Mouse (Mus musculus): ENCODE measurements around the gene Larp6. TPM values are rescaled to one million over a fixed set of nuclear protein-coding genes. Genes with fewer than 3 reads are reported as not detected.

The Larp6 gene
- total RNA-seq (2014; fragmentation: Nextera tagmentation): not detected in 2 replicates
- total RNA-seq (2017): not detected in 2 replicates

DNA sequence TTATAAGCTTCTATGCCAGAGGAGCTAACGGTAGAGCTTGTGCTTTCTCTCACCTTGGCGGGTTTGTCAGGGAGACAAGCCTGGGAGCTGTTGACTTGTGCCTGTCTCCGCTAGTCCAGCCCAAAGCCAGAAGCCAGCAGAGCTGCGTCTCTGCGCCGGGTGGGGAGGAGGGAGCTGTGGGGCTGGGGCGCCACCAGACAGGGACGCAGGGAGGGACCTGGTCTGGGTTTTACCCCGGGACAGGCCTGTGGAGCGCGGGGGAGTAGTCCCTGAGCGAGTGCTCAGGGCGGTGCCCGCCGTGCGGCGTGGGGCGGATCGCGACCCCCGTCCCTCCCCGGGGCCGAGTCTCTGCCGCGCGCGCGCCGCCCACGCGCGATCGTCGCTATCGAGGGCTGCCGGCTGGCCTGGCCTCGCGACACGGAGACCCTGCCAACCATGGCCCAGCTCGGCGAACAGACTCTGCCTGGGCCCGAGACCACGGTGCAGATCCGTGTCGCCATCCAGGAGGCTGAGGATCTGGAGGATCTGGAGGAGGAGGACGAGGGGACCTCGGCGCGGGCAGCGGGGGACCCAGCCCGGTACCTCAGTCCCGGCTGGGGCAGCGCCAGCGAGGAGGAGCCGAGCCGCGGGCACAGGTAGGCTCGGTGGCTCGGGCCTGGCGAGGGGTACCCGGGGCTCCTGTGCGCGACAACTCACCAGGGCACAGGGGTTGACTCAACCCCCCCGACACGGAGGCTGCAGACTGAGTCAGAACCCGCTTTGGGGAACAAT is at the start of gene Larp6:
Gene Larp6 (plus strand): TSS at position 219 of the 771 bp plus-strand sequence.
- ATAC-seq (replicated peaks; ENCODE audit: poor library complexity, severe bottlenecking): no peak

DNA sequence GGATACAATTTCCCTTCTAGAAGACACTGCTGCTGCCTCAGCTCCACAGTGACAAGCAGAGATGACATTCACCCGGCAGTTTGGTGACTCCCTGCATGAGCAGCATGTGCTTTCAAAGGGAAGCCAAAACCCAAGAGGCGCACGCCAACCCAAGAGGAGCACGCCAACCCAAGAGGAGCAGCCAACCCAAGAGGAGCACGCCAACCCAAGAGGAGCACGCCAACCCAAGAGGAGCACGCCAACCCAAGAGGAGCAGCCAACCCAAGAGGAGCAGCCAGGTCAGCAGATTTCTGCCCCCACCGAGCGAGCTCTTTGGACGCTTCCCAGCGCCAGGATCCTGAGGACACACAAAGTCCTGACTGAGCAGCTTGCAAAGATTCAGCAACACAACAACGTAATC is 48.4 kb upstream of the Larp6 start:
- no peak for ATAC-seq (replicated peaks; ENCODE audit: poor library complexity, severe bottlenecking)

DNA sequence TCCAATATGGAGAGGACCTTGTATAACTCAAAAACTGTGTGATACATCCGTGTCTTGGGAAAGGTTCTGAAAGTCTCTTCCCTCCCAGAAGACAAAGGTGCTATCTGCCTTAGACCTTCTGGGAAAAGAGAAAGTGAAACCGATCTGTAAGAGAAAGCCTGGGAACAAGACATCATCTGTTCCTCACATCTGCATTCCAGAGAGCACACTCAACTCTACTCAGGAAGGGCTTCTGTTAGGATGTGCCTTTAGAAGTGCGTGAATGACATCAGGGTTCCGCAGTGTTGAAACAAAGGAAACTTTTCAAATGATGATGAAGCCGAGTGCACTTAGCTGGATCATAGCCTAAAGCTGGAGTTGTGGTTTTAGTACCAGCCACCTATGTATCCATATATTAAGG is 47.9 kb upstream of the Larp6 start:
- ATAC-seq (replicated peaks; ENCODE audit: poor library complexity, severe bottlenecking): no peak

DNA sequence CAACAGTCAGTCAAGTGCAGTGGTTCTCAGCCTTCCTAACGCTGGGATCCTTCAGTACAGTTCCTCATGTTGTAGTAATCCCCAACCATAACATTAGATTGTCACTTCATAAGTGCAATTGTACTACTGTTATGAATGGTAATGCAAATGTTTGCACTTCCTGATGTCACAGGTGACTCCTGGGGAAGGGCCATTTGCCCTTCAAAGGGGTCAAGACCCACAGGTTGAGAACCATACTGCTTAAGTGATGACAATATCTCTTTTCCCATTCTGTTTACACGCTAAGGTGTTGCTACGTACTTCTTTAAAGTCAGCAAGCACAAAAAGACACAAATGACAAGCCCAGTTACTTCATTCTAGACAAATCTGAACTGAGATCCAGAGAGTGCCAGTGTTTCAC is 47.3 kb upstream of the Larp6 start:
- ATAC-seq (replicated peaks; ENCODE audit: poor library complexity, severe bottlenecking): no peak

DNA sequence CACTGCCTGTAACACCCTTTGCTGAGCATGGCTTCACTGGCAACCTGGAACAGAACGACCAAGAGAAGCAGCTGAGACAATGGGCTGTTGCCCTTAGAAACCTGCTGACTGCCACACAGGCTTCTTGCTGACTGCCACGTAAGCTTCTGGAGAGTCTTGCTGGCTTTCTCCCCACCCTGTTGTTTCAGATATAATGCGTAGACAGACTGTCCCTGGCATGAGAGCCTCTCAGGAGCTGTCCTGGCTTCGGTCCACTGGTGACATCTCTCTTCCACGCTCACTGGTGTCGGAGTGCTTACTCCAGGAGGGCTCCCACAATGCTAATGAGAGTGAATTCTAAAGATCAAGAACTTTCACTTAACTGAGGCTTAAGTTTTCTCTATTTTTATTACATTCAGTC is 43.9 kb upstream of the Larp6 start:
- ATAC-seq (replicated peaks; ENCODE audit: poor library complexity, severe bottlenecking): no peak

DNA sequence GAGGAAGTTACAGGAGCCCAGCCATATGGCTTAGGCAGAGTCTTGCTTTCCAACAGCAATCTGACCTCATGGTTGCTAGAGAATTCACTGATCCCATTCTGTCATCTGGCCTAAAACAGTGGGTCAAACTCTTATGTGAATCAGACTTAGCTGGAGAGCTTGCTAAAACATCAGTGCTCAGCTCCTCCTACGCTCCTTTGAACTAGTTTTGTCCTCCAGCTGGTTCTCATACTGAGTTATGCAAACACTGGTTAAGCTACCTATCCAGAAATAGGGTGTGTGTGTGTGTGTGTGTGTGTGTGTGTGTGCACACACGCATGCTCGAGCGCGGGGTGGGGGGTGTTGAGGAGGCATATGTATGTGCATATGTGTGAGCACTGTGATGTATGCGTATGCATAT is 40.2 kb upstream of the Larp6 start:
- ATAC-seq (replicated peaks; ENCODE audit: poor library complexity, severe bottlenecking): no peak

DNA sequence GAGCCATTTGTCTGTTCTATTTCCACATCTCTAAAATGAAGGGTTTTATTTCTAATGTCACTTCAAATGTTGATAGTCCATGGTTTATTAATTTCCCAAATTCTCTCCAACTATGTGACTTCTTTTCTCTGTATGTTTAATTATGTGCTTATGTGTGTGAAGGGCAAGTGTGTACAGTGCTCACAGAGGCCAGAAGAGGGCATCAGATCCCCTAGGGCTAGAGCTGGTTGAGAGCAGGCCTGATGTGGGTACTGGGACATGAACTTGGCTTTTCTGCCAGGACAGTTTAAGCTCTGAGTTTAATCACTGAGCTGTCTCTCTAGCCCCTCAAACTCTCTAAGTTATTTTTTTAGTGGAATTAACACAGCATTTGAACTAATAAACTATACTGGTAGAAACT is 38.0 kb upstream of the Larp6 start:
- no peak for ATAC-seq (replicated peaks; ENCODE audit: poor library complexity, severe bottlenecking)

DNA sequence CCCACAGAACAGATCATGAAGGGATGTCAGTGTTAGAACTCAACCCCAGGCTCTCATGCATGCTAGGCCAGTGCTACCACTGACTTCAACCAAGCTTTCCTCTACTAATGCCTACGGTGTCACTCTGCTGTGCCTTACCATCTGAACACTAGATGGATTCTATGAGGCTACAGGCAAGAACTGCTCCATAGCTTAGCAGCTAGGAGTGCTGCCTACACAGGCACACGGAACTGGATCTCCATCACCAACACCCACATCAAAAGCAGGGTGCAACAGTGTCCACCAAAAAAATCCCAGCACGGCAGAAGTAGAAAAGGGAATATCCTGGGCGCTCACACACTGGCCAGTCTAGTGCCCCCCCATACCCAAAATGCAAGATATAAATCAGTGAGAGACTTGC is 36.4 kb upstream of the Larp6 start:
- no peak for ATAC-seq (replicated peaks; ENCODE audit: poor library complexity, severe bottlenecking)

DNA sequence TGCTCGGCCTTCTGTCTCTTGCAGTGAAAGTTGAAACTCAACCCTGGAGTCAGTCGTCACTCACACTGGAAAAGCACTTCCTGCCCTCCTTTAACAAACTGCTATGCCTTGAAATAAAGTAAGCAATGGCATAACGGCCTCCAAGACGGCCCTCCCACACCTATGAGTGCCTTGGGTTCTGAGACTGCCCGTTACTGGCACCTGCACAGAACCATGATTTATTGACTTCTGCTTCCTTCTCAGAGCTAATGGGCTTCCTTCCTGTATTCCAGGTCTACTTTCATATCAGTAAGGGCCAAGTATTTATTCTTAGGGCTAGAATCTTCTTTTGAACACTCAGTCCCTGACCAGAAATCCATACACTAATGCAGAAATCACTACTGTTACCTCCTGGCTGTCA is 33.9 kb upstream of the Larp6 start:
- ATAC-seq (replicated peaks; ENCODE audit: poor library complexity, severe bottlenecking): no peak

DNA sequence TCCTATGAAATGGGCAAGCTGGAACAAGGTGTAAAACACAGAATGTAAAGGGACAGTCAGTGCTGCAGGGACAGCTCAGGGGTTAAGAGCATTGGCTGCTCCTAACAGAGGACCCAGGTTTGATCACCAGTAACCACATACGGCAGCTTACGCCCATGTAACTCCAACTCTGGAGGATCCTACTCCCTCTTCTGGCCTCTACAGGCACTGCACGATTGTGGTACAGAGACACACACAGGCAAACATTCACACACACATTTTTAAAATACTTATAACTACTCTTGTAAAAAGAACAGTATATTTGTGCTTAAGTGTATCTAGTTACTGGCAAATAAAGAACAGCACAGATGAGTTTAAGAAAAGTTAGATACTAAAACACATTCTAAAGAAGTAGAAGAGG is 31.8 kb upstream of the Larp6 start:
- no peak for ATAC-seq (replicated peaks; ENCODE audit: poor library complexity, severe bottlenecking)

DNA sequence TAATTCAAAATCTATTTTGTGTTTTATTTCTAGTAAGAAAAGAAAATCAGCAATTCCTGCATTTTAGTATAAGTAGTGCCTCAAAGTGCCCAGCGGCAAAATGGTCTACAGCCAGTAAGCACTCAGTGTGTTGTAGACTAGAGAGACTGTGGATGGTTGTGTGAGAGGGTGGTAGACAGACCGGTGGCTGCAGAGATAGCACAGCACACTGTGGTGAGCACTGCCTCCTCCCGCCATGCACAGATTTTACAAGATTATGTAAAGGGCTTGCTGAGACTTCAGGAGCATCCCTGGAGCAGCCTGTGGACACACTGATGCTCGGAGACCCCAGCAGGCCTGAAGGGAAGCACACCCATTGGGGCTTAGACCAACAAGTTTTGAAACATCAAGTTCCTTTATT is 30.0 kb upstream of the Larp6 start:
- no peak for ATAC-seq (replicated peaks; ENCODE audit: poor library complexity, severe bottlenecking)

DNA sequence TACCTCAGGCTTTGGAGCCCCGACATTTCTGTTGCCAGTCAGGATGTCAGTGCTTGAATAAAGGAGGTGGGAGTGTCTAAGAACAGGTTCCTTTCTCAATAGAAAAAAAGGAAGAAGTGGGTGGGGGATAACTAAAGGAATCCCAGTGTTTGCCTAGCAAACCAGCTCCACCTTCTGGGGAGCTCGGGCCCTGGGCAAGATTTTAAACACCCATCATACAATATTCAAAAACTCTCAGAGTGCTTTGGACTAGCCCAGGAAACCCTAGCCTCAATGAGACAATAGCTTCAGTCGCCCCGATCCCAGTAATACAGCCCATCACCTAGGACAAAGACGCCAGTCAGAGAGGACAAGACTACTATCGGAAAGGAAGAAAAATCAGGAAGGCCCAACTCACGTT is 25.4 kb upstream of the Larp6 start:
- ATAC-seq (replicated peaks; ENCODE audit: poor library complexity, severe bottlenecking): peak; percentile 56; the same call in 1 of the 2 replicates

DNA sequence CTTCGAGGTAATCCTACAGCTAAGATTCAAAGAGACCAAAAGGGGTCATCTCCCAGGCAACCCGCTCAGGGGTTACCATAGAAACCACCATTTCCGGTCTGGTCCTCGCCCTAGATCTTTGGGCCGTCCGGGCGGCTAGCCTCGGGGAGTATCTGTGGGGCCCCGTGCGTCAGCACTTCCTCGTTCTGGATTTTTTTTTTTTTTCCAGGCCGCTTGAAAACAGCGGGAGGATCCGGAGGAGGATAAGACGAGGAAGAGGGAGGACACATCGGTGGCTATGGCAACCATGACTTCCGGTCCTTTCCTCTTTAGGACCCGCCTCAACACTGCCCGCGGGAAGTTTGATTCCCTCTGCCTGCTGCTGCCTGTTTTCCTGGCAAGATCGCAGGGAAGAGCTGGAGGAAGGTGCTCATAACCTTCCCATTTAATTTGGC is 24.9 kb upstream of the Larp6 start, which contains the start of gene Lrrc49:
Gene Lrrc49 (minus strand): TSS at position 268 of the 434 bp plus-strand sequence.
- ATAC-seq (replicated peaks; ENCODE audit: poor library complexity, severe bottlenecking): peak; percentile 99

DNA sequence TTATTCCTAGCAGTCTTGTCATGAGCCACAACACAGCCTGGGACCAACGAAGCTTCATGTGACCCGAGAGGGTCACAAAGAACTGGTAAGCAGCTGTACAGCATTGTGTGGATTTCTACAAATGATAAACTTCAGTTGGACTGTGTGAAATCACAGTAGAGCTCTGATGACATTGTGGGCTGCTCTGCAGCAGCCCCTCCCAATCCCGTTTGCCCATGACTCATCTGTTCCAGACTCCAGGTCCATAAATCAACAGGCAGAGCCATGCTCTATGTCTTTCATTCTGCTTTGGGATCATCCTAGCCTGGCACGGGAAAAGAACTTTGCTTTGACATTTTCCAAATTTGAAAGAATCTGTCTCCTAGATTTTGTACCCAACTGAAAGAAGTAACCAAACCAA is 20.2 kb upstream of the Larp6 start:
- no peak for ATAC-seq (replicated peaks; ENCODE audit: poor library complexity, severe bottlenecking)

DNA sequence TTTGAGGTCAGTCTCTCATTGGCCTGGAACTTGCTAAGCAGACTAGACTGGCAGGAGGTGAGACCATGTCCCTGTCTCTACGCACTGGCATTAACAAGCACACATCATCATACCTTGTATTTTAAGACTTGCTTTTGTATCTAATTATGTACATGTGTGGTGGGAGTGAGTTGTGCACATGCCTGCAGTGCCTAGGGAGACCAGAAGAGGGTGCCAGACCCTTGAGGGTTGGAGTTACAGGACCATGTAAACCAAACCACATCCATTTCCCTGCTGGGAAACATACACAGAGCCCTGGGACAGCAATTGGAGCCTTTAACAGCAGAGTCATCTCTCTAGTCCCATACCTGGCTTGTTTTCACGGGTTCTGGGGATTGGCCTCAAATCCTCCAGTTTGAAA is 18.8 kb upstream of the Larp6 start:
- no peak for ATAC-seq (replicated peaks; ENCODE audit: poor library complexity, severe bottlenecking)

DNA sequence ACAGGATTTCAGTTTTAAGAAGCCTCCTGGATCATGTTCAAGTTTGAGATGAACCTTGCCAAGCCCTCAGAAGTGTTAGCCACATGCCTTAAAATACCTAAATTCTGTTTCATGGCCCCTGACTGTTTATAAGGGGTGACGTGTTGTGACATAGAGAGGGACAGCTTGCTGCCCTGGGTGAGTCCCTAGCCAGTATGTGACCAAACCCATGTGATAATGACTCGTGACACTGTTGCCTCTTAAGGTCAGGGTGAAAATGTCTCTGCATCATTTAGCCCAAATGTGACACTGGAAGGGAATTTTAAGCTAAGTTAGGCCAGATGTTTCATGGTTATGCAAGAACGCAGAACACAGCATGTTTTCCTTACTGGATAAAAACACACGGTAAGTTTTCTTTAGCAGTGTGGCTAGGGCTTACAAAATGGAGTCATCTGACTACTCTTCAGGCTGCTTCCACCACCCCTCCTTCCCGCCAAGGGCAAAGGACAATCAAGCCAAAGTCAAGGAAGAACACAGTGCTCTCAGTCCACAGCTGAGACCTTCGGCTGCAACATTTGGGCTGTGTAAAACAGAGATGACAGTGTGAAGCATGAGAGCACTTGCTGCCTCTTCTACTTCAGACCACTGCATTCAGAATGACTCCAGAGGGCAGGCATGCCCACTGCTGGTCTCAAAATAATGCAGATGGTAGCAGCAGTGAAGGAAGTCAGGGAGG is 16.4 kb upstream of the Larp6 start:
- ATAC-seq (replicated peaks; ENCODE audit: poor library complexity, severe bottlenecking): no peak

DNA sequence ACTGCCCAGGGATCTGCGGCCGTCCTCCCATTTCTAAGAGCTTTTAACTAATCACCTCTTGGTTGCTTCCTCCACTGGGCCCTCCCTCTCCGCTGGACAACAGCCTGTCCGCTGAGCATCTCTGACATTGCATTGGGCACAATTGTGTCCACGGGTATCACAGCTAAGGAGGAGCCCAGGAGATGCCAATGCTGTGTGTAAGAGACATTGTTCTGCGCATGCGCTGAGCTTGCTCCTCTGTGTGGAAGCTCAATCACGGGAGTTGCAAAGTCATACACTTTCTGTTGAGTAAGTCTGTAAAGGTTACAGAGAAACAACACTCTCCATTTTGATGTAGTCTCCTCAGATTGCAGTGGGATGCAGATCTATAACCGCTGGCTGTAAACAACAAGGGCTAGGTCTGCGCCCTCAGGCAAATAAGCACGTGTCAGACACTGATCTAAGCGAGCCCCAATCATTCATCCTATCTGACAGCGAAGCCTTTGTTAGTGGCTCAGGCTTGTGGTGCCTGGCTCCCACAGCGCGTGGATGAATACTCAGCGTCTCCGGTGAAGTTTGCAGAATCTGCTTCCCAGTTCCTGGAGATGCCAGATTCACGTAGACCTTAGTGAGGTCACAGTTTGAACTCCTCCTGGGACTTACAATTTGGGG is 13.1 kb upstream of the Larp6 start:
- no peak for ATAC-seq (replicated peaks; ENCODE audit: poor library complexity, severe bottlenecking)

DNA sequence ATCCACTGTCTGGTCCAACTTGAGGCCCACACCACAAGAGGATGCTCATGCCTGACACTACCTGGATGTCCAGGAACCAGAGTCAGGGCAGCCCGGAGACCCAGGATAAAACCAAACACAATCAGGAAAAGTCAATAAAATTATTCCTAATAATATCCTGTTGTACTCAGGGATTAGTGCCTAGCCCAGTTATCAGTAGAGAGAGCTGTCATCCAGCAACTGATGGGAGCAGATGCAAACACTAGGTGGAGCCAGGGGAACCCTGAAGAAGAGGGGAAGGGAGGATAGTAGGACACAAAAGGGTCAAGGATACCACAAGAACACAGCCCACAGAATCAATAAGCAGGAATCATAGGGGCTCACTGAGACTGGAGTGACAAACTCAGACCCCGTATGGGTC is 5.2 kb upstream of the Larp6 start:
- no peak for ATAC-seq (replicated peaks; ENCODE audit: poor library complexity, severe bottlenecking)

DNA sequence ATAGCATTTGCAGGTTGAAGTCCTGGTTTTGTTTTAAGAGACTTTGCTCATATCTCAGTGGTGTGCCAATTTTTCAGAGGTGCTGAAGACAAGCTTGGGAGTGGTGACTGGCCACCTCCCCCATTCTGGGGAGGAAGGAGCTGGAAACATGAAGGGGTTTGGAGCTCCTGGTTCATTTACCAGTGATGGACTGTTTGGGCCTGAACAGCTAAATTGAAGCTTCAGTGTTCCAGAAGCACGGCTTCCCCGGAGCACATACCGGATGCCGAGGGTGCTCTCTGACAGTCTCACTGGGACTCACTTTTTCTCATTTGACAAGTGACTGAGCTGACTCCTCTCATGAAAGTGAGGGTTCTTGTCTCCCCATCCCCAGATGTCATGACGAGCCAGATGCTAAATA is 4.2 kb upstream of the Larp6 start:
- no peak for ATAC-seq (replicated peaks; ENCODE audit: poor library complexity, severe bottlenecking)

DNA sequence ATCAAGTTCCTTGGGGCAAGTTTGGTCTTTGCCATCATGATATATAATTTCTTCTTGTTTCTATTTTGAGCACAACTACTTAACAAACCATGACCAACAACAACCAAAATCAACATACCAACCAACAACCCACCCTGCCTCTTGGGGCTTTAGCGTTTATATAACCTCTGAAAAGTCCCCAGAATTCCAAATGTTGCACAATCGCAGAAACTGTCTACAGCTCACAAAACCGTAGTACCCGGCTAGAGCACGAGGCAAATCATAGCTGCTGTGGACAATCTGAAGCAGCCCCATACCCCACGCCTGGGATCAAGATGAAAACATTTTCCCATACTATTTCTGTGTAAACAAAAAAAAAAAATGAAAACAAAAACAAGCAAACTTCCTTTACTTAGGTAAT is 3.1 kb upstream of the Larp6 start:
- ATAC-seq (replicated peaks; ENCODE audit: poor library complexity, severe bottlenecking): no peak

DNA sequence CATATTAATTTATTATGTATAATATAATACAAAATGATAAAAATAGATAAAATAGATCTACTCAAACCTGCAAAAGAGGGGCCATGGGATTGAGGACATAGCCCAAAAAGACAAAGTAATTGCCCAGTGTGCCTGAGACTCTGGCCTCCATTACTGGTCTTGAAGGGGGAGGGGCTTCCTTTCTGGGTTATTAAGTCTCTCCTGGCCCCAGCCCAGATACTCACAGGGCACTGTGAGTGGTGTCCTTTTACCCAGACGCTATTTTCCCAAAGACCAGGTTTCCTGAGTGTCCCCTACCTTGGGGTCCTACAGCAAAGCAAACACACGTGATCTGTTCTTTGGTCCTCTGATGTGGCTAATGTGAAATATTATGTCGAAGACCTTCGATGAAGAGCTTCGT is 778 bp upstream of the Larp6 start:
- no peak for ATAC-seq (replicated peaks; ENCODE audit: poor library complexity, severe bottlenecking)

Measured in granulocyte monocyte progenitor cell, adult 5-6 weeks (primary cell).